Mouse (Mus musculus): ENCODE results near the gene Tjp2. TPM values are rescaled to one million over a fixed set of nuclear protein-coding genes. Genes with fewer than 3 reads are reported as not detected.

Tjp2 gene
- polyA plus RNA-seq, 1 experiment = 19.3 TPM

GRCm38 (mm10) chr19:24212552-24213249, 12.1 kb downstream of the Tjp2 start:
- Histone ChIP-seq H3K4me3 (ENCODE audit: control insufficient read depth, low read depth, low read length) (no peak overlapping the region), H3K36me3 (ENCODE audit: control insufficient read depth, insufficient read depth, low read length) (no peaks in the 10 kb centered on the region), H3K27me3 (ENCODE audit: control insufficient read depth, insufficient read depth, low read length) (no peaks in the 10 kb centered on the region), H3K27ac (ENCODE audit: control insufficient read depth, insufficient read depth, low read depth, low read length) (no peak overlapping the region), H3K4me1 (ENCODE audit: control insufficient read depth, insufficient read depth, low read length) (peaks cover 5% of the 10 kb centered on the region)
- TF ChIP-seq CTCF (IDR thresholded peaks at IDR 0.05; ENCODE audit: control insufficient read depth, insufficient read depth, insufficient replicate concordance, low read depth, low read length) (no peak), POLR2A (IDR thresholded peaks at IDR 0.05; ENCODE audit: control insufficient read depth, low read depth, low read length) (no peak)

GRCm38 (mm10) chr19:24211168-24211567, 13.7 kb downstream of the Tjp2 start:
- Histone ChIP-seq H3K4me1 (ENCODE audit: control insufficient read depth, insufficient read depth, low read length) (peaks cover 4% of the 10 kb centered on the region), H3K36me3 (ENCODE audit: control insufficient read depth, insufficient read depth, low read length) (no peaks in the 10 kb centered on the region), H3K27ac (ENCODE audit: control insufficient read depth, insufficient read depth, low read depth, low read length) (no peak overlapping the region), H3K4me3 (ENCODE audit: control insufficient read depth, low read depth, low read length) (no peak overlapping the region), H3K27me3 (ENCODE audit: control insufficient read depth, insufficient read depth, low read length) (no peaks in the 10 kb centered on the region)
- no peak for TF ChIP-seq CTCF (IDR thresholded peaks at IDR 0.05; ENCODE audit: control insufficient read depth, insufficient read depth, insufficient replicate concordance, low read depth, low read length)
- TF ChIP-seq POLR2A (IDR thresholded peaks at IDR 0.05; ENCODE audit: control insufficient read depth, low read depth, low read length) = no peak

GRCm38 (mm10) chr19:24209516-24209915, 15.3 kb downstream of the Tjp2 start:
- H3K4me3 ChIP-seq (ENCODE audit: control insufficient read depth, low read depth, low read length) = no peak overlapping the region
- H3K27ac ChIP-seq (ENCODE audit: control insufficient read depth, insufficient read depth, low read depth, low read length) = no peak overlapping the region
- TF ChIP-seq CTCF (IDR thresholded peaks at IDR 0.05; ENCODE audit: control insufficient read depth, insufficient read depth, insufficient replicate concordance, low read depth, low read length) (no peak), POLR2A (IDR thresholded peaks at IDR 0.05; ENCODE audit: control insufficient read depth, low read depth, low read length) (no peak)
- no peaks in the 10 kb centered on the region for H3K4me1 ChIP-seq (ENCODE audit: control insufficient read depth, insufficient read depth, low read length)
- H3K27me3 ChIP-seq (ENCODE audit: control insufficient read depth, insufficient read depth, low read length) = no peaks in the 10 kb centered on the region
- no peaks in the 10 kb centered on the region for H3K36me3 ChIP-seq (ENCODE audit: control insufficient read depth, insufficient read depth, low read length)

- Histone ChIP-seq H3K4me1 (ENCODE audit: control insufficient read depth, insufficient read depth, low read length) (no peaks in the 10 kb centered on the region), H3K4me3 (ENCODE audit: control insufficient read depth, low read depth, low read length) (no peak overlapping the region), H3K36me3 (ENCODE audit: control insufficient read depth, insufficient read depth, low read length) (no peaks in the 10 kb centered on the region), H3K27ac (ENCODE audit: control insufficient read depth, insufficient read depth, low read depth, low read length) (no peak overlapping the region), H3K27me3 (ENCODE audit: control insufficient read depth, insufficient read depth, low read length) (no peaks in the 10 kb centered on the region)
- TF ChIP-seq CTCF (IDR thresholded peaks at IDR 0.05; ENCODE audit: control insufficient read depth, insufficient read depth, insufficient replicate concordance, low read depth, low read length) = no peak
- no peak for TF ChIP-seq POLR2A (IDR thresholded peaks at IDR 0.05; ENCODE audit: control insufficient read depth, low read depth, low read length)
These were observed 16.9 kb downstream of the Tjp2 start for GRCm38 (mm10) chr19:24207967-24208366.

- no peak overlapping the region for H3K4me3 ChIP-seq (ENCODE audit: control insufficient read depth, low read depth, low read length)
- H3K36me3 ChIP-seq (ENCODE audit: control insufficient read depth, insufficient read depth, low read length) = no peaks in the 10 kb centered on the region
- no peaks in the 10 kb centered on the region for H3K4me1 ChIP-seq (ENCODE audit: control insufficient read depth, insufficient read depth, low read length)
- no peak overlapping the region for H3K27ac ChIP-seq (ENCODE audit: control insufficient read depth, insufficient read depth, low read depth, low read length)
- H3K27me3 ChIP-seq (ENCODE audit: control insufficient read depth, insufficient read depth, low read length) = no peaks in the 10 kb centered on the region
- no peak for TF ChIP-seq CTCF (IDR thresholded peaks at IDR 0.05; ENCODE audit: control insufficient read depth, insufficient read depth, insufficient replicate concordance, low read depth, low read length)
- no peak for TF ChIP-seq POLR2A (IDR thresholded peaks at IDR 0.05; ENCODE audit: control insufficient read depth, low read depth, low read length)
These were observed 19.8 kb downstream of the Tjp2 start for GRCm38 (mm10) chr19:24205001-24205400.

GRCm38 (mm10) chr19:24201848-24202247, 23.0 kb downstream of the Tjp2 start:
- no peaks in the 10 kb centered on the region for H3K4me1 ChIP-seq (ENCODE audit: control insufficient read depth, insufficient read depth, low read length)
- H3K4me3 ChIP-seq (ENCODE audit: control insufficient read depth, low read depth, low read length) = no peak overlapping the region
- no peaks in the 10 kb centered on the region for H3K27me3 ChIP-seq (ENCODE audit: control insufficient read depth, insufficient read depth, low read length)
- no peak overlapping the region for H3K27ac ChIP-seq (ENCODE audit: control insufficient read depth, insufficient read depth, low read depth, low read length)
- H3K36me3 ChIP-seq (ENCODE audit: control insufficient read depth, insufficient read depth, low read length) = no peaks in the 10 kb centered on the region
- no peak for TF ChIP-seq POLR2A (IDR thresholded peaks at IDR 0.05; ENCODE audit: control insufficient read depth, low read depth, low read length)
- TF ChIP-seq CTCF (IDR thresholded peaks at IDR 0.05; ENCODE audit: control insufficient read depth, insufficient read depth, insufficient replicate concordance, low read depth, low read length) = no peak

- H3K27ac ChIP-seq (ENCODE audit: control insufficient read depth, insufficient read depth, low read depth, low read length) = no peak overlapping the region
- no peaks in the 10 kb centered on the region for H3K36me3 ChIP-seq (ENCODE audit: control insufficient read depth, insufficient read depth, low read length)
- TF ChIP-seq POLR2A (IDR thresholded peaks at IDR 0.05; ENCODE audit: control insufficient read depth, low read depth, low read length) (no peak), CTCF (IDR thresholded peaks at IDR 0.05; ENCODE audit: control insufficient read depth, insufficient read depth, insufficient replicate concordance, low read depth, low read length) (no peak)
- no peaks in the 10 kb centered on the region for H3K4me1 ChIP-seq (ENCODE audit: control insufficient read depth, insufficient read depth, low read length)
- no peaks in the 10 kb centered on the region for H3K27me3 ChIP-seq (ENCODE audit: control insufficient read depth, insufficient read depth, low read length)
- no peak overlapping the region for H3K4me3 ChIP-seq (ENCODE audit: control insufficient read depth, low read depth, low read length)
These were observed 24.3 kb downstream of the Tjp2 start for GRCm38 (mm10) chr19:24200566-24200965.

Measured in testis, adult 2 months (tissue).